Mouse (Mus musculus) CH12.LX (cell line): Measurements from ENCODE around the gene C2cd3. TPM values are rescaled to one million over a fixed set of nuclear protein-coding genes. Genes with fewer than 3 reads are reported as not detected.

ENCODE experiments used
- DNase-seq: peaks from one replicate; pipeline ENCODE4 v3.0.0-alpha.2; 2013; ENCODE audit errors: extremely low read depth
- H3K27ac ChIP-seq: 2 replicates; pipeline ENCODE4 v1.5.1; 2012; ENCODE audit warnings: low read depth, mild to moderate bottlenecking, control low read depth, moderate library complexity; ENCODE audit not compliant: insufficient read depth
- H3K27me3 ChIP-seq: replicated peaks from 2 replicates; pipeline ENCODE3; 2012; ENCODE audit warnings: inconsistent platforms
- H3K36me3 ChIP-seq, 2 experiments: replicated peaks in 1 of 2; 2 replicates each; pipeline versions ENCODE3 to v1.6.1; 2012; ENCODE audit warnings: inconsistent platforms in 1 of 2, low read length in 1 of 2, mild to moderate bottlenecking in 1 of 2, mixed read lengths in 1 of 2, moderate library complexity in 1 of 2; ENCODE audit not compliant: control insufficient read depth in 1 of 2, insufficient read depth in 1 of 2
- H3K4me1 ChIP-seq, 2 experiments: 2 replicates each; pipeline ENCODE4 v1.6.1; 2012; ENCODE audit warnings: inconsistent platforms in 1 of 2, moderate library complexity in 1 of 2; ENCODE audit not compliant: insufficient read depth in 2 of 2, control insufficient read depth in 1 of 2
- H3K4me2 ChIP-seq: 2 replicates; pipeline ENCODE4 v1.6.1; 2012; ENCODE audit warnings: low read depth, mild to moderate bottlenecking, control low read depth; ENCODE audit not compliant: poor library complexity, insufficient read depth, severe bottlenecking
- H3K4me3 ChIP-seq, 3 experiments: fragments of 150-350 bp in 1 of 3; sonication (generic) in 1 of 3; replicated peaks in 1 of 3; 2 replicates each; pipeline versions ENCODE3 to v1.5.1; 2011 to 2012; ENCODE audit warnings: low read depth in 2 of 3, low read length in 2 of 3, mild to moderate bottlenecking in 2 of 3, moderate library complexity in 2 of 3, control low read depth in 1 of 3, improper control_type of control experiment in 1 of 3, inconsistent platforms in 1 of 3, mixed read lengths in 1 of 3; ENCODE audit not compliant: poor library complexity in 1 of 3
- H3K79me2 ChIP-seq: replicated peaks from 2 replicates; pipeline ENCODE4 v1.6.1; 2012; ENCODE audit warnings: mild to moderate bottlenecking, moderate library complexity; ENCODE audit not compliant: control insufficient read depth, poor library complexity, insufficient read depth, severe bottlenecking; ENCODE audit errors: extremely low read depth
- H3K9ac ChIP-seq: 2 replicates; pipeline ENCODE4 v1.6.1; 2012; ENCODE audit warnings: low read depth, mild to moderate bottlenecking, control low read depth, moderate library complexity; ENCODE audit not compliant: insufficient read depth
- H3K9me3 ChIP-seq: replicated peaks from 2 replicates; pipeline ENCODE3; 2012; ENCODE audit warnings: low read length, inconsistent platforms, mixed read lengths
- BHLHE40 ChIP-seq: IDR thresholded peaks from 2 replicates; pipeline ENCODE4 v1.6.1; 2011; ENCODE audit warnings: mild to moderate bottlenecking, low read depth, low read length, improper control_type of control experiment
- CHD1 ChIP-seq: IDR thresholded peaks from 2 replicates; pipeline ENCODE4 v1.6.1; 2012; ENCODE audit warnings: low read depth, low read length, improper control_type of control experiment, inconsistent platforms
- CHD2 ChIP-seq: IDR thresholded peaks from 2 replicates; pipeline ENCODE4 v1.6.1; 2011; ENCODE audit warnings: low read length, improper control_type of control experiment
- CTCF ChIP-seq, 2 experiments: IDR thresholded peaks in 1 of 2; conservative IDR thresholded peaks in 1 of 2; 2 replicates each; pipeline ENCODE4 v1.5.1; 2011 to 2012; ENCODE audit warnings: low read depth in 2 of 2, low read length in 2 of 2, improper control_type of control experiment in 1 of 2, inconsistent platforms in 1 of 2, mild to moderate bottlenecking in 1 of 2, moderate library complexity in 1 of 2
- E2F4 ChIP-seq: IDR thresholded peaks from 2 replicates; pipeline ENCODE4 v1.6.1; 2011; ENCODE audit warnings: low read depth, low read length, improper control_type of control experiment; ENCODE audit not compliant: insufficient replicate concordance
- ELF1 ChIP-seq: IDR thresholded peaks from 2 replicates; pipeline ENCODE4 v1.6.1; 2014; ENCODE audit warnings: low read depth, mild to moderate bottlenecking, inconsistent platforms, low read length, improper control_type of control experiment
- EP300 ChIP-seq: IDR thresholded peaks from 2 replicates; pipeline ENCODE4 v1.6.1; 2011; ENCODE audit warnings: low read length, improper control_type of control experiment
- ETS1 ChIP-seq: conservative IDR thresholded peaks from 2 replicates; pipeline ENCODE4 v1.6.1; 2012; ENCODE audit warnings: low read depth, mild to moderate bottlenecking, inconsistent platforms, low read length, improper control_type of control experiment, moderate library complexity
- GABPA ChIP-seq: IDR thresholded peaks from 2 replicates; pipeline ENCODE4 v1.6.1; 2012; ENCODE audit warnings: low read depth, low read length, improper control_type of control experiment, inconsistent platforms; ENCODE audit not compliant: insufficient replicate concordance
- HCFC1 ChIP-seq: IDR thresholded peaks from 2 replicates; pipeline ENCODE4 v1.6.1; 2012; ENCODE audit warnings: low read depth, mild to moderate bottlenecking, inconsistent platforms, low read length, improper control_type of control experiment
- IRF4 ChIP-seq: IDR thresholded peaks from 2 replicates; pipeline ENCODE4 v1.6.1; 2014; ENCODE audit warnings: low read depth, mild to moderate bottlenecking, inconsistent platforms, low read length, improper control_type of control experiment
- JUN ChIP-seq: IDR thresholded peaks from 2 replicates; pipeline ENCODE4 v1.6.1; 2011; ENCODE audit warnings: low read depth, mild to moderate bottlenecking, low read length, improper control_type of control experiment, moderate library complexity; ENCODE audit not compliant: insufficient read depth
- JUND ChIP-seq: conservative IDR thresholded peaks from 2 replicates; pipeline ENCODE4 v1.6.1; 2011; ENCODE audit warnings: low read depth, low read length, improper control_type of control experiment
- KAT2A ChIP-seq: IDR thresholded peaks from 2 replicates; pipeline ENCODE4 v1.6.1; 2012; ENCODE audit warnings: low read length, improper control_type of control experiment, inconsistent platforms; ENCODE audit not compliant: insufficient replicate concordance
- MAFK ChIP-seq: IDR thresholded peaks from 2 replicates; pipeline ENCODE4 v1.6.1; 2011; ENCODE audit warnings: low read length, improper control_type of control experiment; ENCODE audit not compliant: insufficient replicate concordance
- MAX ChIP-seq: IDR thresholded peaks from 2 replicates; pipeline ENCODE4 v1.6.1; 2011; ENCODE audit warnings: low read length, improper control_type of control experiment
- MAZ ChIP-seq: IDR thresholded peaks from 2 replicates; pipeline ENCODE4 v1.6.1; 2012; ENCODE audit warnings: low read depth, mild to moderate bottlenecking, inconsistent platforms, low read length, improper control_type of control experiment, moderate library complexity
- MEF2A ChIP-seq: IDR thresholded peaks from 2 replicates; pipeline ENCODE4 v1.6.1; 2014; ENCODE audit warnings: low read depth, mild to moderate bottlenecking, inconsistent platforms, low read length, improper control_type of control experiment, borderline replicate concordance
- MXI1 ChIP-seq: IDR thresholded peaks from 2 replicates; pipeline ENCODE4 v1.6.1; 2011; ENCODE audit warnings: mild to moderate bottlenecking, low read depth, low read length, improper control_type of control experiment
- MYC ChIP-seq: IDR thresholded peaks from 2 replicates; pipeline ENCODE4 v1.6.1; 2011; ENCODE audit warnings: low read depth, mild to moderate bottlenecking, improper control_type of control experiment, low read length
- NRF1 ChIP-seq: IDR thresholded peaks from 2 replicates; pipeline ENCODE4 v1.6.1; 2014; ENCODE audit warnings: low read depth, mild to moderate bottlenecking, inconsistent platforms, low read length, improper control_type of control experiment, moderate library complexity
- PAX5 ChIP-seq: IDR thresholded peaks from 2 replicates; pipeline ENCODE4 v1.6.1; 2012; ENCODE audit warnings: low read length, inconsistent platforms, mixed read lengths
- POLR2A ChIP-seq: IDR thresholded peaks from 2 replicates; pipeline ENCODE4 v1.6.1; 2011; ENCODE audit warnings: low read depth, mild to moderate bottlenecking, improper control_type of control experiment, low read length
- POLR2AphosphoS2 ChIP-seq: IDR thresholded peaks from 2 replicates; pipeline ENCODE4 v1.6.1; 2011; ENCODE audit warnings: low read depth, low read length, improper control_type of control experiment
- RAD21 ChIP-seq: IDR thresholded peaks from 2 replicates; pipeline ENCODE4 v1.6.1; 2011; ENCODE audit warnings: low read depth, mild to moderate bottlenecking, low read length, improper control_type of control experiment, moderate library complexity
- RCOR1 ChIP-seq: conservative IDR thresholded peaks from 2 replicates; pipeline ENCODE4 v1.6.1; 2012; ENCODE audit warnings: low read depth, mild to moderate bottlenecking, inconsistent platforms, low read length, improper control_type of control experiment
- SIN3A ChIP-seq: IDR thresholded peaks from 2 replicates; pipeline ENCODE4 v1.6.1; 2012; ENCODE audit warnings: low read length, improper control_type of control experiment, inconsistent platforms
- SMC3 ChIP-seq: IDR thresholded peaks from 2 replicates; pipeline ENCODE4 v1.6.1; 2011; ENCODE audit warnings: low read depth, low read length, improper control_type of control experiment
- TBP ChIP-seq: conservative IDR thresholded peaks from 2 replicates; pipeline ENCODE4 v1.6.1; 2011; ENCODE audit warnings: low read depth, low read length, improper control_type of control experiment
- TCF12 ChIP-seq: IDR thresholded peaks from 2 replicates; pipeline ENCODE4 v1.6.1; 2014; ENCODE audit warnings: low read depth, mild to moderate bottlenecking, inconsistent platforms, low read length, improper control_type of control experiment
- UBTF ChIP-seq: IDR thresholded peaks from 2 replicates; pipeline ENCODE4 v1.6.1; 2012; ENCODE audit warnings: low read depth, mild to moderate bottlenecking, inconsistent platforms, low read length, improper control_type of control experiment, moderate library complexity
- USF1 ChIP-seq: IDR thresholded peaks from 2 replicates; pipeline ENCODE4 v1.6.1; 2014; ENCODE audit warnings: low read depth, mild to moderate bottlenecking, inconsistent platforms, low read length, improper control_type of control experiment
- USF2 ChIP-seq: conservative IDR thresholded peaks from 2 replicates; pipeline ENCODE4 v1.6.1; 2011; ENCODE audit warnings: low read depth, low read length, improper control_type of control experiment
- ZC3H11A ChIP-seq: IDR thresholded peaks from 2 replicates; pipeline ENCODE4 v1.6.1; 2012; ENCODE audit warnings: low read depth, mild to moderate bottlenecking, inconsistent platforms, low read length, improper control_type of control experiment
- ZKSCAN1 ChIP-seq: IDR thresholded peaks from 2 replicates; pipeline ENCODE4 v1.6.1; 2012; ENCODE audit warnings: low read depth, inconsistent platforms, low read length, improper control_type of control experiment, borderline replicate concordance
- ZMIZ1 ChIP-seq: IDR thresholded peaks from 2 replicates; pipeline ENCODE4 v1.6.1; 2012; ENCODE audit warnings: low read depth, mild to moderate bottlenecking, inconsistent platforms, low read length, improper control_type of control experiment
- ZNF384 ChIP-seq: IDR thresholded peaks from 2 replicates; pipeline ENCODE4 v1.6.1; 2012; ENCODE audit warnings: low read depth, low read length, improper control_type of control experiment, inconsistent platforms
- dilution Hi-C: fragments of 300-500 bp; cut with MboI; formaldehyde crosslinking; loops from 2 replicates; pipeline ENCODE4 v1.14.3; 2020; ENCODE audit warnings: low sequenced_read_pairs; ENCODE audit not compliant: extremely low pct_unique_long_range_greater_than_20kb, extremely low pct_ligation_motif_present
- in situ Hi-C: fragments of 300-500 bp; cut with MboI; formaldehyde crosslinking; loops from 3 replicates; pipeline ENCODE4 v1.14.3; 2019; ENCODE audit warnings: low sequenced_read_pairs, low pct_ligation_motif_present, low pct_unique_long_range_greater_than_20kb, mixed read lengths
- polyA plus RNA-seq: library from polyadenylated mRNA; unstranded; fragments of >175 nt; gene quantifications from 2 replicates; pipeline ENCODE4 v1.2.1, GENCODE M21; 2012; ENCODE audit warnings: low read depth; ENCODE audit not compliant: insufficient read length
- total RNA-seq, 2 experiments: library from RNA; depleted of rRNA; stranded (reverse); fragments of 300-350 nt in 1 of 2; fragments of >200 nt in 1 of 2; gene quantifications; 2 replicates each; pipeline ENCODE4 v1.2.3; 2012 to 2014

The C2cd3 gene
- total RNA-seq (2012; rRNA removed) (15.4 and 16.7 TPM in 2 replicates), total RNA-seq (2014; rRNA removed) (10.5 and 11.7 TPM in 2 replicates), polyA plus RNA-seq (20.3 and 25.0 TPM in 2 replicates)

GRCm38 (mm10) chr7:100371495-100372451, at the start of gene C2cd3, which contains the start of gene Ppme1:
Gene C2cd3, plus strand, starts transcription at chr7:100372233.
Gene Ppme1, minus strand, starts transcription at chr7:100372307.
- dilution Hi-C loops, result no loop called here
- H3K27ac ChIP-seq, result peak within 1 kb of the TSS; percentile 53
- no peaks in the 10 kb centered on the region for H3K9me3 ChIP-seq
- H3K36me3 ChIP-seq, result peaks cover 12 to 25% of the 10 kb centered on the region in 2 experiments
- DNase-seq, result peak; percentile 100
- H3K4me3 ChIP-seq, result peak within 1 kb of the TSS; percentile 73 to 96 (median 78)
- peaks cover 0 to 33% of the 10 kb centered on the region in 2 experiments; a peak in 2 of 4 replicates for H3K4me1 ChIP-seq
- H3K9ac ChIP-seq, result peak within 1 kb of the TSS; percentile 74
- in situ Hi-C loops, result no loop called here
- H3K4me2 ChIP-seq, result peak within 1 kb of the TSS; percentile 93
- no peaks in the 10 kb centered on the region for H3K27me3 ChIP-seq
- H3K79me2 ChIP-seq, result peaks cover 28% of the 10 kb centered on the region
- no peak for TF ChIP-seq MAFK
- TF ChIP-seq TBP, result peak; percentile 61
- no peak for TF ChIP-seq MEF2A
- TF ChIP-seq UBTF, result no peak
- no peak for TF ChIP-seq PAX5
- peak; percentile 89 for TF ChIP-seq POLR2A
- peak; percentile 99 for TF ChIP-seq KAT2A
- TF ChIP-seq TCF12, result peak; percentile 76
- no peak for TF ChIP-seq USF2
- TF ChIP-seq JUND, result no peak
- peak; percentile 87 for TF ChIP-seq NRF1
- TF ChIP-seq MYC, result no peak
- TF ChIP-seq ZKSCAN1, result no peak
- peak; percentile 92; the same call in 1 of the 2 replicates for TF ChIP-seq E2F4
- no peak for TF ChIP-seq CHD2
- TF ChIP-seq ETS1, result no peak
- TF ChIP-seq ZNF384, result no peak
- TF ChIP-seq MXI1, result no peak; the same call in none of the 2 replicates
- peak; percentile 97 for TF ChIP-seq HCFC1
- TF ChIP-seq GABPA, result peak; percentile 81; the same call in 1 of the 2 replicates
- TF ChIP-seq BHLHE40, result no peak
- no peak for TF ChIP-seq RCOR1
- TF ChIP-seq SIN3A, result peak; percentile 49
- no peak for TF ChIP-seq JUN
- no peak for TF ChIP-seq SMC3
- TF ChIP-seq ZC3H11A, result no peak
- TF ChIP-seq RAD21, result no peak
- peak in 1 of 2 experiments; percentile 44; a peak in 2 of 4 replicates for TF ChIP-seq CTCF (conservative IDR thresholded peaks at IDR 0.05 in 1 of 2, IDR thresholded peaks at IDR 0.05 in 1 of 2; ENCODE audit: low read depth in 2 of 2, low read length in 2 of 2)
- no peak for TF ChIP-seq MAZ
- TF ChIP-seq CHD1, result no peak
- no peak for TF ChIP-seq POLR2AphosphoS2
- peak; percentile 99 for TF ChIP-seq ELF1
- TF ChIP-seq MAX, result no peak
- no peak for TF ChIP-seq USF1
- TF ChIP-seq IRF4, result 0 out of 2 replicates have a peak, but pooled peaks have one; percentile 30
- TF ChIP-seq ZMIZ1, result peak; percentile 25; the same call in 1 of the 2 replicates
- no peak for TF ChIP-seq EP300
